Mouse (Mus musculus): ENCODE data around the gene Tfb2m. TPM values are rescaled to one million over a fixed set of nuclear protein-coding genes. Genes with fewer than 3 reads are reported as not detected.

Gene Tfb2m
- polyA plus RNA-seq, 1 experiment from 2014 or later: 34.5 TPM

DNA sequence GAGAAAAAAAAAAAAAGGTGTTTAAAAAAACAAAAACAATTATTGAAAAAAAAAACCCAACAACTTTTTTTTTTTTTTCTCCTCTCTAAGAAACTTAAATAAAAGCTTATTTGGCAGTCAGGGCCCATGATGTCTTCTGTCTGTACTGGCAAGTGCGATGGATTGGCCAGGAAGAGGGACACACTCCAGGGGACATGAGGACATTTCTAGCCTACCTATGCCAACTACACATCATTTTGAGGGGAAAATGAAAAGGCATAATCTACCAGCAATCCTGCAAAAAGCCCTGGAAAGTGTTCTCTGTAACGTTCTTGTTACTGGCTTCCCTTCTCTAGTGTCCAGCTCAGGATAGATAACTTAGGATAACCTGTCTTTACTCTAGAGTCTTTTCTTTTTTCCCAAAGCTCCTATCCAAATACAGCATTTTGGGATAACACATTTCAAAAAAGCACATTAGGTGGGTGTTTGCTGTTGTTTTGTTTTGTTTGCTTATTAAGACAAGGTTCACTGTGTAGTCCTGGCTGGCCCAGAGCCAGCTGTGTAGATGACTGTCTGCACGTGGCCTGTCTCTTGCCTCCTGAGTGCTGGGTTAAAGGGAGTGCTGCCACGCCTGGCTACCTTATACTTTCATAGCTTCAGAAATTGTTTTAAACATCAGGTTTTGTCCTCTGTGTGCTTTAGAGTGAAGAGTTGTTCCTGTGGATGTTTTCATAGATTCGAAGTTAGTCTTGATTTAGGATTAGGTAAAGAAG, 7.3 kb upstream of the Tfb2m start:
- H3K27ac ChIP-seq (ENCODE audit: low read length): peak overlapping the region; percentile 23; the same call in 1 of the 2 replicates
- WGBS: 61% methylated on average over 5 of the region's 5 CpGs
- H3K4me3 ChIP-seq (ENCODE audit: low read depth, low read length): no peak overlapping the region
- no peaks in the 10 kb centered on the region for H3K4me1 ChIP-seq (ENCODE audit: control insufficient read depth, insufficient read depth, low read length)
- ATAC-seq (ENCODE audit: insufficient number of reproducible peaks, insufficient read depth, low FRiP score, low read depth): no peak
- H3K9me3 ChIP-seq (ENCODE audit: control insufficient read depth, low read depth, low read length): no peaks in the 10 kb centered on the region
- H3K4me2 ChIP-seq (replicated peaks; ENCODE audit: low read depth, low read length): no peak overlapping the region
- H3K9ac ChIP-seq (replicated peaks; ENCODE audit: low read depth, low read length): no peak overlapping the region
- no peaks in the 10 kb centered on the region for H3K27me3 ChIP-seq (ENCODE audit: control insufficient read depth, insufficient read depth, low read length)
- no peaks in the 10 kb centered on the region for H3K36me3 ChIP-seq (ENCODE audit: control insufficient read depth, insufficient read depth, low read length)

- H3K36me3 ChIP-seq (ENCODE audit: control insufficient read depth, insufficient read depth, low read length): no peaks in the 10 kb centered on the region
- H3K27ac ChIP-seq (ENCODE audit: low read length): peak overlapping the region; percentile 23; the same call in 1 of the 2 replicates
- H3K9me3 ChIP-seq (ENCODE audit: control insufficient read depth, low read depth, low read length): no peaks in the 10 kb centered on the region
- 49% methylated on average over 7 of the region's 7 CpGs for WGBS
- H3K27me3 ChIP-seq (ENCODE audit: control insufficient read depth, insufficient read depth, low read length): no peaks in the 10 kb centered on the region
- H3K4me3 ChIP-seq (ENCODE audit: low read depth, low read length): no peak overlapping the region
- no peak overlapping the region for H3K4me2 ChIP-seq (replicated peaks; ENCODE audit: low read depth, low read length)
- ATAC-seq (ENCODE audit: insufficient number of reproducible peaks, insufficient read depth, low FRiP score, low read depth): peak; percentile 56; the same call in 1 of the 2 replicates
- no peak overlapping the region for H3K9ac ChIP-seq (replicated peaks; ENCODE audit: low read depth, low read length)
- H3K4me1 ChIP-seq (ENCODE audit: control insufficient read depth, insufficient read depth, low read length): peaks cover 6% of the 10 kb centered on the region; the same call in 1 of the 2 replicates
These were observed 6.7 kb upstream of the Tfb2m start for GRCm38 (mm10) chr1:179552751-179553150.

DNA sequence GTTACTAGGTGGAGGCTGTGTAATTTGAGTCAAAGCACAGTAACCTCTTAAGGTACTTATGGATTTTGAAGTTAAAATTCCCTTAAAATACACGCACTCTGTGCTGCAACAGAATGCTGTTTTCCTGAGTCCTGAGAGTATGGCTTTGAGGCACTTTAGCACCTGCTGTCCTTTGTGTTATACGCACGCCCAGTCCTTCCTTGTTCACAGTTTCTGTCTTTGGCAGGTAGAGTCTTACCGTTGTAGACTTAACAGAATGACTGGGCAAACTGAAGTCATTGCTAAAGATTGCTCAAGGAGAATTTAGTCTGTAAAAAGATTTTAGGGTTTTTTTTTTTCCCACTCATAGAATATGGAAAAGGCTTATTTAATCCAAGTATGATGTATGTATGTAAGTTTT, 5.9 kb upstream of the Tfb2m start:
- Histone ChIP-seq H3K36me3 (ENCODE audit: control insufficient read depth, insufficient read depth, low read length) (no peaks in the 10 kb centered on the region), H3K4me2 (replicated peaks; ENCODE audit: low read depth, low read length) (no peak overlapping the region), H3K9me3 (ENCODE audit: control insufficient read depth, low read depth, low read length) (no peaks in the 10 kb centered on the region), H3K4me1 (ENCODE audit: control insufficient read depth, insufficient read depth, low read length) (peaks cover 12% of the 10 kb centered on the region; the same call in 1 of the 2 replicates), H3K4me3 (ENCODE audit: low read depth, low read length) (no peak overlapping the region), H3K27ac (ENCODE audit: low read length) (no peak overlapping the region), H3K9ac (replicated peaks; ENCODE audit: low read depth, low read length) (no peak overlapping the region), H3K27me3 (ENCODE audit: control insufficient read depth, insufficient read depth, low read length) (no peaks in the 10 kb centered on the region)
- 73% methylated on average over 4 of the region's 4 CpGs for WGBS
- no peak for ATAC-seq (ENCODE audit: insufficient number of reproducible peaks, insufficient read depth, low FRiP score, low read depth)

DNA sequence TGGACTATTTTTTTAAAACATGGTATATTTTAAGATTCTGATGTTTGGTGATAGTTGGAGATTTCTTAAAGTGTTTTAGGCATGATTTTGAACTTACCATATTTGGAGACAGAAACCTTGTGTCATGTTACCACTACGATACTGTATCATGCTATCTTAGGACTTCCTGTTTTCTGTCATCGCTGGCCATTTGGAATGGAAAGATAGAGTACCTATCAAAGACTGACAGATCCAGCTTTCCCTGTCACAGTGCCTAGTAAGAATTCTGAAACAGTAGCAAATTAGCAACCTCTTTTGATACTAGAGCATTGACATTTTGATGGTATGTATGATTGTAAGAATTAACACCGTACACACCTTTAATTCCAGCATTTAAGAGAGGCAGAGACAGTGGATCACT, 5.3 kb upstream of the Tfb2m start:
- WGBS: 87% methylated on average over 3 of the region's 3 CpGs
- H3K9ac ChIP-seq (replicated peaks; ENCODE audit: low read depth, low read length): no peak overlapping the region
- peaks cover 12% of the 10 kb centered on the region; the same call in 1 of the 2 replicates for H3K4me1 ChIP-seq (ENCODE audit: control insufficient read depth, insufficient read depth, low read length)
- no peaks in the 10 kb centered on the region for H3K9me3 ChIP-seq (ENCODE audit: control insufficient read depth, low read depth, low read length)
- ATAC-seq (ENCODE audit: insufficient number of reproducible peaks, insufficient read depth, low FRiP score, low read depth): no peak
- H3K4me2 ChIP-seq (replicated peaks; ENCODE audit: low read depth, low read length): no peak overlapping the region
- no peak overlapping the region for H3K4me3 ChIP-seq (ENCODE audit: low read depth, low read length)
- H3K27ac ChIP-seq (ENCODE audit: low read length): no peak overlapping the region
- H3K27me3 ChIP-seq (ENCODE audit: control insufficient read depth, insufficient read depth, low read length): no peaks in the 10 kb centered on the region
- H3K36me3 ChIP-seq (ENCODE audit: control insufficient read depth, insufficient read depth, low read length): no peaks in the 10 kb centered on the region

- H3K4me2 ChIP-seq (replicated peaks; ENCODE audit: low read depth, low read length): no peak overlapping the region
- no peaks in the 10 kb centered on the region for H3K36me3 ChIP-seq (ENCODE audit: control insufficient read depth, insufficient read depth, low read length)
- WGBS: 89% methylated on average over 5 of the region's 5 CpGs
- H3K27ac ChIP-seq (ENCODE audit: low read length): no peak overlapping the region
- H3K4me1 ChIP-seq (ENCODE audit: control insufficient read depth, insufficient read depth, low read length): peaks cover 18% of the 10 kb centered on the region
- no peak overlapping the region for H3K4me3 ChIP-seq (ENCODE audit: low read depth, low read length)
- no peaks in the 10 kb centered on the region for H3K27me3 ChIP-seq (ENCODE audit: control insufficient read depth, insufficient read depth, low read length)
- H3K9ac ChIP-seq (replicated peaks; ENCODE audit: low read depth, low read length): no peak overlapping the region
- no peaks in the 10 kb centered on the region for H3K9me3 ChIP-seq (ENCODE audit: control insufficient read depth, low read depth, low read length)
- ATAC-seq (ENCODE audit: insufficient number of reproducible peaks, insufficient read depth, low FRiP score, low read depth): no peak
These were observed 3.1 kb upstream of the Tfb2m start for GRCm38 (mm10) chr1:179548996-179549752.

- H3K4me1 ChIP-seq (ENCODE audit: control insufficient read depth, insufficient read depth, low read length): peaks cover 18% of the 10 kb centered on the region
- no peaks in the 10 kb centered on the region for H3K9me3 ChIP-seq (ENCODE audit: control insufficient read depth, low read depth, low read length)
- no peak overlapping the region for H3K9ac ChIP-seq (replicated peaks; ENCODE audit: low read depth, low read length)
- 0 out of 2 replicates have a peak overlapping the region, but pooled peaks have one; percentile 2 for H3K4me2 ChIP-seq (replicated peaks; ENCODE audit: low read depth, low read length)
- 57% methylated on average over 11 of the region's 11 CpGs for WGBS
- H3K4me3 ChIP-seq (ENCODE audit: low read depth, low read length): no peak overlapping the region
- no peak for ATAC-seq (ENCODE audit: insufficient number of reproducible peaks, insufficient read depth, low FRiP score, low read depth)
- no peaks in the 10 kb centered on the region for H3K27me3 ChIP-seq (ENCODE audit: control insufficient read depth, insufficient read depth, low read length)
- no peak overlapping the region for H3K27ac ChIP-seq (ENCODE audit: low read length)
- 0 out of 2 replicates have a peak, but pooled peaks cover under 1% of the 10 kb centered on the region for H3K36me3 ChIP-seq (ENCODE audit: control insufficient read depth, insufficient read depth, low read length)
These were observed 2.2 kb upstream of the Tfb2m start for GRCm38 (mm10) chr1:179548220-179548619.

DNA sequence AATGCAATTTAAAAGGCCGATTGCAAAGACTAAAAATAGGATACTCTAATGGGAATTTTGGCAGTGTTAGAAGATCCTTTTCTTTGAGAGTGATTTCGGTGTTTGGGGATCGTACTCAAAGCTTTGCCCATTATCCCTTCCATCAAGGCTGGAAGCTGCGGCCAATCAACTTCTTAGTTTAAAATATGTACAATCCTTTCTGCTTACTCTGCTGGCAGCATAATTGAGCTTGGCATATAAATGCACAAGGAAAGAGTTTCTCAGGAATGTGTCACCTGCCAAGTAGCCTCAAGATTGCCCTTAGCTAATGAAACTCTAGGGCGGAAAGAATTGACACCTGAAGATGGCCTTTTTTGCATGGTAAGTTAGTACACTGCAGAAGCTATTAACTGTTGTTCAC, 1.1 kb upstream of the Tfb2m start:
- Histone ChIP-seq H3K9me3 (ENCODE audit: control insufficient read depth, low read depth, low read length) (no peaks in the 10 kb centered on the region), H3K9ac (replicated peaks; ENCODE audit: low read depth, low read length) (peak overlapping the region; percentile 49), H3K36me3 (ENCODE audit: control insufficient read depth, insufficient read depth, low read length) (0 out of 2 replicates have a peak, but pooled peaks cover 3% of the 10 kb centered on the region), H3K27ac (ENCODE audit: low read length) (no peak overlapping the region), H3K4me3 (ENCODE audit: low read depth, low read length) (peak overlapping the region; percentile 58), H3K4me2 (replicated peaks; ENCODE audit: low read depth, low read length) (peak overlapping the region; percentile 40), H3K27me3 (ENCODE audit: control insufficient read depth, insufficient read depth, low read length) (no peaks in the 10 kb centered on the region), H3K4me1 (ENCODE audit: control insufficient read depth, insufficient read depth, low read length) (peaks cover 18% of the 10 kb centered on the region)
- ATAC-seq (ENCODE audit: insufficient number of reproducible peaks, insufficient read depth, low FRiP score, low read depth): no peak
- WGBS: 9% methylated on average over 5 of the region's 5 CpGs

DNA sequence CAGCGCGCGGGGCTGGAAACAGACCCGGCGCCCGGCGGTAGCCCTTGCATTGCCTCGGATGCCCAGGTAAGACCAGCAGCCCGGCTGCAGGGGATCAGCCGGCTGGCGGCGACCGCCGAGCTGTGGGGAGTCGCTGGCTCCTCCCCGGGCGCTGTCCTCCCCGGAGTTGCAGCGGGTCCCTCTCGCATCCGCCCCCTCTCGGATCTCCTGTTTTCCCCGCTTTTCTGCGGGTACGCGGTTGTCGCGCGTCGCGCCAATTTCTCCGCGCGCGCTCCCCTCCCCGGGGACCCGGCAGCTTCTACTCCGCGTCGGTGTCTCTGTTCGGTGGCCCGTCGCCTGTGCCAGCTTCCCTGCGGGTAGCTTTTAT, 467 bp upstream of the Tfb2m start:
- Histone ChIP-seq H3K9ac (replicated peaks; ENCODE audit: low read depth, low read length) (peak overlapping the region; percentile 49), H3K4me1 (ENCODE audit: control insufficient read depth, insufficient read depth, low read length) (peaks cover 18% of the 10 kb centered on the region), H3K9me3 (ENCODE audit: control insufficient read depth, low read depth, low read length) (no peaks in the 10 kb centered on the region), H3K27ac (ENCODE audit: low read length) (peak overlapping the region; percentile 88), H3K36me3 (ENCODE audit: control insufficient read depth, insufficient read depth, low read length) (peaks cover 3% of the 10 kb centered on the region; the same call in 1 of the 2 replicates), H3K4me2 (replicated peaks; ENCODE audit: low read depth, low read length) (peak overlapping the region; percentile 40), H3K27me3 (ENCODE audit: control insufficient read depth, insufficient read depth, low read length) (no peaks in the 10 kb centered on the region), H3K4me3 (ENCODE audit: low read depth, low read length) (peak overlapping the region; percentile 58)
- under 1% methylated on average over 44 of the region's 44 CpGs for WGBS
- ATAC-seq (ENCODE audit: insufficient number of reproducible peaks, insufficient read depth, low FRiP score, low read depth): peak; percentile 81
